Mouse (Mus musculus): ENCODE measurements around the gene Zfhx2.

DNA sequence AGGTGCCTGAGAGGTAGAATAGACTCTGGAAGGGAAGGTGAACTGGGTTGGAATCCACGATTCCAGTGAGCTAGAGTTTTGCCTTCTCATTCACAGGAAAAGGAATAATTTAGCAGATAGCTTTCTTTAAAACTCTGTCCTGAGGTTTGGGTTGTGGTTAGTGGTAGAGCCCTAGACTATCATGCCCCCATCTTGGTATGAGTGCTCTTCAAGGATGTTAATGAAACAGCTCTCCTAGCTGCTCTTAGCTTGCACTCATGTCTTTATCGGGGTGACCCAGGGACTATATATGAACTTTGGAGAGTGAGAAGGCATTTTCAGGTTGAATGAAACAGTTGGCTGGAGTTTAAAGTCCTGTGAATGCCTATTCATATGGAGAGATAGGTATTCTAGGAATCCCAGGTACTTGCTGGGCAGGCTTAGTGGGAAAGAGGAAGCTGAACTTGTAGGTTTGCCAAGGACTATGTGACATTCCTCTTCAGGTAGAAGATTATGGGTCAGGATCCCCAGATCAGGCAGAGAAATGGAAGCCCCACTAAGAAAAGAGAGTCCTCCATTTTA, 44.1 kb downstream of the Zfhx2 start:
- TF ChIP-seq CTCF (IDR thresholded peaks at IDR 0.05; ENCODE audit: low read depth, low read length) (no peak), POLR2A (IDR thresholded peaks at IDR 0.05; ENCODE audit: insufficient read depth, low read length) (no peak), EP300 (IDR thresholded peaks at IDR 0.05; ENCODE audit: insufficient read depth, low read depth, low read length) (no peak)

Measured in ES-Bruce4 (cell line).